Mouse (Mus musculus): ENCODE measurements around the gene Vps37d.

GRCm38 (mm10) chr5:135089653-135090052 is 11.6 kb upstream of the Vps37d start, which contains the start of gene Mlxipl:
- peak; percentile 36; the same call in 1 of the 2 replicates for TF ChIP-seq CTCF (conservative IDR thresholded peaks at IDR 0.05; ENCODE audit: insufficient read depth, insufficient read length, low read depth, low read length)
- no peak for TF ChIP-seq POLR2A (IDR thresholded peaks at IDR 0.05; ENCODE audit: low read depth, low read length)

All from kidney, adult 2 months (tissue).